Mouse (Mus musculus): ENCODE measurements at regions not wholly inside any gene's neighbourhood (a gene's known extent, or its start where the extent isn't known, plus 50 kb on each side); places are given as distances from the start of the nearest gene placed in this dataset.
"Not testable (repeated sequence)": the region's sequence is repeated elsewhere in the genome, so short reads cannot be mapped to it uniquely, and the experiment has no call there.

GRCm38 (mm10) chr1:14688041-14688440 is 1405.1 kb downstream of the 4930444P10Rik start:
- not testable (repeated sequence) for DNase-seq

- no peak for DNase-seq
Measured at GRCm38 (mm10) chr1:14686172-14686571, 1407.0 kb downstream of the 4930444P10Rik start.

- no peak for DNase-seq
Measured at GRCm38 (mm10) chr1:14680443-14680842, 1412.7 kb downstream of the 4930444P10Rik start.

- no peak for DNase-seq
Measured at GRCm38 (mm10) chr1:14672393-14672999, 1420.6 kb downstream of the 4930444P10Rik start.

DNA sequence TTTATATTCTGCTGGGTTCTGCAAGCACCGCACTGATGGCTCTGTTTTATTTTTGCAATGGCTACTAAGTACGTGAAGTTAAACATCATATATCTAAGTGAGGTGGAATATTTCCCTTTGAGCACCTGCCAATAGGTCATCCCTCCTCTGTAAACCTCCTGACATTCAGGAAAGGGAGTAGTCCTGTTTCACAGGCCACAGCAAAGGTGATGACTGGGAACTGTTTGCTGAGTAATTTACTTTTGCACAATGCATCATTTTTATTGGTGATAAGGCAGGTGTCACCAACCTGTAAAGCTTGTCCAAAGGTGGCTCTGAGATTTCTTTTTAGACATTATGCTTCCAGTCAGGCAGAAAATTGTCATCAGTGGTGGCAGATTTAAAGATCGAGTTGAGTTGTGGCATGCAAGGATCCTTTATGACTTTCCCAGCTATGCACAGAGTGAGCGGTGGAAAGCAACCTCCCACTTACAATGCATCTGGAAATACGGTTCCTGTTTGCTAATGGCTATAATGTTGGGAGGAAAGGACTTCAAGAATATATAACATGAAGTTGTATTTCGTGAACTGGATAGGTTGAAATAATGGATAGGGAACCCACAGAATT is 1430.3 kb downstream of the 4930444P10Rik start:
- DNase-seq, result no peak

DNA sequence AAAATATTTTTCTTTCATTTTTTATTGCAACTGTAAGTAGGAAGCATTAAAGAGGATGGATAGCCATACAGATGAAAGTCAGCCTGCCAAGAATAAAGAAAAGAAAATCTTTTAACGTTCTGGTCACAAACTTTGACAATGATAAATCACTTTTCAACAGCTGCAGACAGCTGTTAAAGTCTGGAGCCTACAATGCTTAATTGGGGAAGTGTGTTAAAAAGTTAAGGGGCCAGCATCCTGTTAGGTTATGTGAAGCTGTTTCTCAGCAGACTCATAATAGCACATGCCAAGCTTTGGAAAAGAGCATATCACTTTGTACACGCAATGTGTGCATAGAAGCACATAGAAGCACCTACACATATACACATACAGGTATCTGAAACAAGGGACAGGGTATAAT is 1431.3 kb downstream of the 4930444P10Rik start:
- peak; percentile 2 for DNase-seq

DNA sequence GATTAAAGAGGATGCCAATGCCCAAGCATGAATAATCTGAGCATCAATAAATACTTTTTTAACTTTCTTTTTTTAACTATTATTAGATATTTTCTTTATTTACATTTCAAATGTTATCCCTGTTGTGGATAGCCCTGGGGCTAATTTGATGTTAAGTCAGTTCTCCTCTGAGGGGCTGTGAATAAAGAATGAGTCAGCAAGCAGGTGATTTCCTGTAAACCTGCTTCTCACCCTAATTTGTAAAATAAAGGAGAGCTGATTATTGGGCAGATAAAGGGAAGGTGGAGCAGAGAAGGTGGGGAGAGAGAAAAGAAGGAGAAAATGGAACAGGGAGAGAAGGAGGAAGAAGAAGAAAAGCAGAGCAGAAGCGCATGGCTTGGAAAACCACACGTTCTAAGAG is 1442.8 kb downstream of the 4930444P10Rik start:
- no peak for DNase-seq

- DNase-seq, result peak; percentile 7
Measured at GRCm38 (mm10) chr1:14635642-14636263, 1457.4 kb downstream of the 4930444P10Rik start.

GRCm38 (mm10) chr1:14631994-14632393 is 1461.1 kb downstream of the 4930444P10Rik start:
- no peak for DNase-seq

- no peak for DNase-seq
Measured at GRCm38 (mm10) chr1:14627204-14627603, 1465.9 kb downstream of the 4930444P10Rik start.

DNA sequence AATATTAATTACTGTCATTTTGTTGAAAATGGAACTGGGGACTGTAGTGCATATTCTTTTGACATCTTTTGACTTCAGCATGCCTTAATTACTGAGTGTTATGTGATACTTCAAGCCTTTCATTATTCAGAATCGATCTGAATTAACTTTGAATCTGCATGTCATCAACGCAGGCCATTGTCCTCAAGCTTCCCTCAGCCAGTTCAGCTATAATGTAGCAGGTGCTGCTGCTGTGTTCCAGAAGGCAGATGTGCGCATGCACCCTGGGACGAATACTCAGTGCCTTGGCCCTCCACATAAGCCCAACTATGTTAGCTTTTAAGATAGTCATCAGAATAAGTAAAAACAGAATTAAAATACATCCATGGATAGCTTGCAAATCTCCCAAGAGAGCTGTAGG is 1466.4 kb downstream of the 4930444P10Rik start:
- no peak for DNase-seq

DNA sequence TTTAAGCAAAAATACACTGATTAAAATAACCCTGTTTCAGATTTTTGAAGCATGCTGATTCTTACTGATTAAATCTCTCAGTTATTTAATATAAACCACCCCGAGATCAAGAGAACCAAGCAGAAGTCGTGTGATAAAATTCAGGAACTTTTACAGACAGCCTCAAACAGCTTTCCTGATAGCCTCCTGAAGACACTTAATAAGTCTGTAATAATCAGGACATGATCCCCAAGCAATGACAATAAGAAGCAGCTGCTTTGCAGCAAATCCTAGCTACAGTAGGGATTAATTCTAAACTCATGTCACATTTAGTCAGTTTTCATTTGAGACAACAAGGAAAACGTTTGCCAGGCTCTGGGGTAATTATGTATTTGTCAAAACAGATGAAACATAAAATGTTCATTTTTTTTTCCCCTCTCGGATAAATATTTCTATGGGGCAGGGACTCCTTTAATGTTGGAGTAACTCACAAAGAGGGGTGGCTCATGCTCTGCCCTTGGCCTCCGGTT is 1472.1 kb downstream of the 4930444P10Rik start:
- DNase-seq, result no peak

GRCm38 (mm10) chr1:14613232-14613894 is 1479.8 kb downstream of the 4930444P10Rik start:
- no peak for DNase-seq

DNA sequence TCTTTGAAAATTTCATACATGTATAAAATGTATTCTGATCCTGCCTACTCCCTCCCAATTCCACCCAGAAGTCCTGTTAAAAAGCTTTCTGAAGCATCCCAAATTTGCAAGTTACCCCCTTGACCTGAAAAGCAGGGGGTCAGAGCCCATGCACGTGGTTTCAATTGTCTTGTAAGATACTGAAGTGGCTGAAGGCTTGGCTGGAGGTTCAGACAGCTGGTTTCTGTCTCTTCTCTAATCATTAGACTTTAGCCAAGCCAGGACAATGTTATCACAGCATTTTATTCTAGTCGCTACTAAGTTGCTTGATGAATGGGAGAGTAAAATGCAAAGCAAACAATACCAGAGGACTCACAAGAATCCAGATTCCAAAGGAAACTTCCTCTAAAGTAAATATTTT is 1484.1 kb downstream of the 4930444P10Rik start:
- DNase-seq, result no peak

GRCm38 (mm10) chr1:14595961-14596360 is 1497.2 kb downstream of the 4930444P10Rik start:
- peak; percentile 1 for DNase-seq

- DNase-seq, result no peak
Measured at GRCm38 (mm10) chr1:14589905-14590304, 1503.2 kb downstream of the 4930444P10Rik start.

DNA sequence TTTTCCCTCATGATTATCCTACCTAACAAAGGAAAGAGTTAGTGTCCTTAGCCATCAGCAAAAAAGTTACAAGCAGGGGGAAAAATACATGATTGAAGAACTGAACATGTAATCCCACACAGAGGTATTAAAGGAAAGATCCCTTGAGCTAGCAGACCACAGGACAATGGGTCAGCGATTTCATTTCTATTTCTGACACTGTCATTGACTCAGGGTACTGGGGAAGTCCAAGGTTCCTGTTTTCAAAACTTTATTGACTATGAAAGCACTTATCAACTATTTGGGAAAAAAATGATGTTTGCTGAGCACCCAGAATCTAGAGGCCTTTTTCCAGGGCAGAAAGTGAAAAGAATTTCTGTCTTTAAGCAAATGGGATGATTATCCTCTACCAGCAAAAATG is 1513.7 kb downstream of the 4930444P10Rik start:
- DNase-seq, result no peak

DNA sequence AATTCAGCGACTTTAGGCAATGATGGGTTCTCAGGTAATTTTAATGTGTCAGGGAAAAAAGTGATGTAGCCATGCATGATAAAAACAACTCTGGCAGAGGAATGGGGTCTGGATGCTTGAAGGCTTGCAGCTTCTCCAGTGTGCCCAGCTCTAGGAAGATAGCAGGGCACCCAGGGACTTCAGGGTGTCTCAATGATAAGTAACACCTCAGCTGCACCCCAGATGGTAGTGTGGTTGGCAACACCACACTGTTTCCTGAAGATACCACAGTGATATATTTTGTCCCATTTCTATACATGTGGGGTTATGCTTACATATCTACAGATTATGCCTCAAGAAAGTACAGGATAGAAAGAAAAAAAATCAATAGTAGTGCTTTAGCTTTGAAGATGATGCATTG is 1516.9 kb downstream of the 4930444P10Rik start:
- no peak for DNase-seq

DNA sequence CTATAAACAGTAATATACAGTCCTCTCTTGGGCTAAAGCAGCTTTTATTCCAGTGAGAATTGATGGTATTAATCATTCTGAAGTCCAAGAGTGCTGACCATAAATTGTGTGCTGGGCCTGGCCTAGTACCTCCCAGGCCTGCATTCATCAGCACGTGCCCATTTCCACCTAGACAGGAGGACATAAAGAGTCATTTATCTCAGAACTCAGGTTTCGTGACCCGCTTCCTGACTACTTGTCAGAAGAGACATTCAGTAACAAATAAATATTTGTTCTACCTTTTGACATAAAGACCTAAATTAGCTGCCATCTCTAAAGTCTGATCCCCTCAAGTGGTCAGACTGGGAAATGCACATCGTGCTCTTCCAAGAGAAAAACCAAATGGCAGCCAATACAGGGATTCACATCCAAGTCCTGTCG is 1522.6 kb downstream of the 4930444P10Rik start:
- peak; percentile 14 for DNase-seq

DNA sequence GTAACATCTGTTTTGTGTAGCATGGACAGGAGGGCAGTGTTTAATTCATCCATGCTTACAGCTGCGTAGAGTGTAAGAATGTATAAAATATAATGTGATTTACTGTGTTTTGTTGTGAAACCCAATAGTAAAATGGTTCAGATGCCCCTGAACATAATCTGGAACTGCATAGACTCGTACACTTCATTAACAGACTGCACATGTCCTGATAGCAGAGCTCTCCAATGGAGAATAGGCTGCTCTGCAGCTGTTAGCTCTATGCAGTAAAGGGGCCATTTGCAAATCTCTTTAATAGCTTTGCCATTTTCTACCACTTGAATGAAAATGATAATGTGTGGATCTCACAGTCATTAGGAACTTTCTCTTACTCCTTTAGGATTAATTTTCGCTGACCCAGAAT is 1523.0 kb downstream of the 4930444P10Rik start:
- DNase-seq, result no peak

DNA sequence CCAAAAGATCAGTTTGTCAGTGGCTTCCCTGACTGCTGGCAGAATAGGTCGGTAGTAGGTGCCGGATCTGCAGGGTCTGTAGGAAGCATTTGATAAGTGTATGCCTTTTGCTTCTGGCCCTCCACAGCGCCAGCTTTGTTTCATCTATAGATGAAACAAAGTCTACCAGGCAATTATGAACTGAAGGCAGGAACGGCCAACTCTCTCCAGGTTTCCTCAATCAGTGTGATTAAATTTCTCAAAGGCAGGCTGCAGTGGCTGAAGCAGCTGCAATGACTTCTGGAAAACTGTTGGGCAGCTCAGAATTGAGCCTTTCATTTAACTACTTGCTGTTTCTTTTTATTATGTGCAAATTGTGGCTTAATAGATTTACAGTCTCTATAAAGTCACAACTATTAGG is 1526.1 kb downstream of the 4930444P10Rik start:
- no peak for DNase-seq

GRCm38 (mm10) chr1:14566386-14566785 is 1526.7 kb downstream of the 4930444P10Rik start:
- DNase-seq, result no peak

Data from kidney, adult 9 months (tissue).